Mouse (Mus musculus) frontal cortex, postnatal 36 days (tissue): Measurements from ENCODE around the gene Mthfd1l.

Source experiments
- DNase-seq, 2 experiments: peaks; one replicate each; pipeline ENCODE4 v3.0.0; 2022; ENCODE audit warnings: low spot score in 2 of 2

Gene Mthfd1l

DNA sequence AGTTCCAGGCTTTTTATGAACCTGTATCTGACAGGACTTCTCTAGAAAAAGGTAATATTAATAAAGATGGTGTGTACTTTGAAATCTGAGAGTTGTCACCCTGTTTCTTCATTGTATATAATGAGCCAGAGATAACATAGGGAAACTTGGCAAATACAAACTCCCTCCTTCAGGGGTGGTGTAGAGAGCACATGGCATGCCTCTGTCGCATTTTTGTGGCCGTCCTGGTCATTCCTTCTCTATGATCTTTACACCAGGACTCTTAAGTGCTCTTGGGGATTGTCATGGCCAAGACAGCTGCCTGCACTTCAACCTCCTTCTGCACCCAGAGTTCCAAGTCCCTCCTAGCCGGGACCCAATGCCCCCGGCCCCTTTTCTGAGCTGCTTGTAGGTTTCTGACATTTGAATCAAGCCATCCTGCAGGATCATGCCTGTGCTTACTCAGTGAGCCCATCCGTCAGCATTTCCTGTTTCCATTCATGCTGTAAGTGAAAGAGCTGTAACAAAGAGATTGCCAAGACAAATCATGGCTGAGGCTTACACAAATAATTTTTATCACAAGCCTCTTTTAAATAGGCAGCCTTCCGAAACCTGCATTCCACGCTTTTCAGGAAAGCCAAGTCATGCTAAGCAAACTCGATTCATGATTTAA is 106.2 kb downstream of the Mthfd1l start:
- no peak for DNase-seq

DNA sequence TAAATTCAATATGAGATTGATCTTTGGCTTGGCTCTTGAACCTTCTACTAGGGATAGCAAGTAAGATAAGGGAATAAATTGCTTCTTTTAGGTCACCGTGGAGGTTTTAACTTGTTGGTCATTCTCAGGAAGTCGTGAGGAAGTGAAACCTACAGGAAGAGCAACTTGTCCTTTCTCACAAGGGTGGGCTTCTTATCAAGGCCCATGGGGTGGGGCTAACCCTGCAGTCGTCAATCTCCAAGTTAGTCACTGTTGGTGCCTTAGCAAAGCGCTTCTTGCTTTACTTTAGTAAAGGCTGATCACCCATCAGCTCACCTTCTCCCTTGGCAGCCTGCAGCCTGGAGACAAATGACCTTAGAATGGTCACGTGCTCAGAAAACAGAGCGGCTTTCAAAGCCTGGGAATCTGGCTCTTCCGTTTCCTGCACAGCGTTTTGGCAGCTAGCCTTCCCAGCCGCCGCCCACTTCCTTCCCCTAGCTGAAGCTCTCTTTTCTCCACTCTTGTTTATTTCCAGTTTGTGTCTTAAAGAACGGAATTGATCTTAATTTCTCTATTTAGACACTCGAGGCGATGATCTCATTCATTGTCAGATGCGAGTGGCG is 106.8 kb downstream of the Mthfd1l start:
- DNase-seq: peak; percentile 62 to 70

DNA sequence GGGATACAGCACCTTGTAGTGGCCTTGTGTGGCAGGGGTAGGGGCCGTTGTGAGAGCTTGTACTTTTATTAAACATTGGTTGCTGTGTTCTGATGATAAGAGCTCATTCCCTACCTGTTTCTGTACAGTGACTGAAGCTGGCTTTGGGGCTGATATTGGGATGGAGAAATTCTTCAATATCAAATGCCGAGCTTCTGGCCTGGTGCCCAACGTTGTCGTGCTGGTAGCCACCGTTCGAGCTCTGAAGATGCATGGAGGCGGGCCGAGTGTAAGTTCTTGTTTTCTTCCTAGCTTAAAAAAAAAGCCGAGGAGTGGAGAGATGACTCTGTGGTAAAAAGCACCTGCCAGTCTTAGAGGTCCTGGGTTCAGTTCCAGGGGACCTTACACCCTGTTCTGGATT is 110.7 kb downstream of the Mthfd1l start:
- no peak for DNase-seq

DNA sequence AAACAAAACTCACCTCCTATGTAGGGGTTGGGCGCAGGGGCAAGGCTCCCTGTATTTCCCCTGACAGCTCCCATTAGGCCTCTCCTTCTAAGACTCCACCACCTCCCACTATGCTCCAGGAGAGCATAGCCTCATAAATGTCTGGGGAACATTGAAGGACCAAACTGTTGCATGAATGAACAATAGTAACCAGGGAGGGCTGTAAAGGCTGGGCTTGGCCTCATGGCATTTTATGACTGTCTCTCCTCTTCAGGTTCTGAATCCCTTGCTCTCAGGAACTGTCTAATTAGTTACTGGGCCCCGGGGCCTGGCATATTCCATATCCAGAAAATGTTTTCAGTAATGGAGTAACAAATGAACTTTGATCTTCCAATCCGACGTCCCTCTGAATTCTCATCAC is 112.0 kb downstream of the Mthfd1l start:
- DNase-seq: no peak

DNA sequence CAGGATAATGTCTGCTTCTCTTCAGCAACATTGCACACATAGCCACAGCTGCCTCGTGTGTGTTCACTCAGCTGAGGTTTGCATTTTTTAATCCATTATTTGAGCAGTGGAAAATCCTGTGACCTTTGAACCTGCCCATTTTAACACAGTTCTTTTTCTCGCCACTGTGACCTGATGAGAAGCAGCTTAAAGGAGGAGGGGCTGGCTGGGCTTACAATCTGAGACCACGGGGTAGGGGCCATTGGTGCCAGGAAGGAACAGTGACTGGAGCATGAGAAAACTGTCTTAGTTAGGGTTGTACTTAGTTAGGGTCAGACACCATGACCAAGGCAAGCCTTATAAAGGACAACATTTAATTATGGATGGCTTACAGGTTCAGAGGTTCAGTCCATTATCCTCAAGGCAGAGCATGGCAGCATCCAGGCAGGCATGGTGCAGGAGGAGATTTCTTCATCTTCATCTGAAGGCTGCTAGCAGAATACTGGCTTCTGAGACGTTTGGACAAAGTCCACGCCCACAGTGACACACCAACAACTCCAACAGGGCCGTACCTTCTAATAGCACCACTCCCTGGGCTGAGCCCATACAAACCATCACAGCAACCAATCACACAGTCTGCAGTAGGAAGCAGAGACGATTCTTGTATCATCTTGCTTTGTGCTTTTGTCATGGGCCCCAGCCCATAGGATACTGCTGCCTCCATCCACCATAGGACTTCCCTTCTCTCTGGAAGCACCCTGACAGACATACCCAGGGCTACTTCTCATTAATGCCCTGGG is 112.6 kb downstream of the Mthfd1l start:
- DNase-seq: no peak

DNA sequence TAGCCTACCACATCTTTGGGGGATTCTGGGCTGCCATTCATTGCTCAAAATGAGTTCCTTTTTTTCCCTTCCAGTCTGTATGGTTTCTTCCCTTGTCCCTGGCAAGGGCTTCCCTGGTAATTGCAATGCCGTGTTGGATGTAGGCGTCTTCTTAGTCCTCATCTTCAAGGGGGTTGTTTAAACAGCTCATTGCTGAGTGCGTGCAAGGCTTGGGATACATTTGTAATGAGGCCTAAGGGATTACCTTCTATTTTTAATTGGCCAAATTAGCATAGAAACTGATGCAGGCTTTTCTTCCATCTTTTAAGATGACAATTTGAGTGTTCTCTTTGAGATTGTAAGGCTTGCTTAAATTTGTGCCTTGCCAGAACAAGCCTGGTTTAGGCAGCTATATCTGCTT is 114.6 kb downstream of the Mthfd1l start:
- DNase-seq: no peak

DNA sequence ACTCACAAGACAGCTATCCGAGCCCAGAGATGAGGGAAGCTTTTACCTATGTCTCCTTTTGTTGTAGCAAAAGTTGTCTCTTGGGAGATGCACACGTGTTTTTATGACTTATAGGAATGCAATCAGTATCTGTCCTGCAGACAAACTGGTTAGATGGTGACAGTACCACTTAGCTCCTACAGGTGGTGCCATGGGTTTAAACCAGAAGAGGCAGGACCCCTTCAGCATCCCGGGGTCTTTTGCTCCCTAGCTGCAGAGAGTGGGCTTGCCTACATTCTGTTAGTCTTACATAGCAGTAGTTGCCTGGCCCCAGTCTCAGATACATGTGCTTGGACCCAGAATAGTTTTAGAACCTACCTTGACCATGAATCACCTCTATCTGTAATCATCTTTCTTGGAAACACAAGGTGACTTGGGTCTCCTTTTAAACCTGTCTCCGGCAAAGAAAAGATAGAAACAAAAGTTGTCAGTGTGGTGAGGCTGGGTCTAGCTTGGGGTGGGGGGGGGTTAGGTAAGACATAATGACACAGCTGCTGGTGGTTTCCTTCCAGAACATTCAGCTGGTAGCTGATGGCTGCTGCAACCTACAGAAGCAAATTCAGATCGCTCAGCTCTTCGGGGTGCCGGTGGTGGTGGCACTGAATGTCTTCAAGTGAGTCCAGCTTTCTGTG is 116.0 kb downstream of the Mthfd1l start:
- no peak for DNase-seq

DNA sequence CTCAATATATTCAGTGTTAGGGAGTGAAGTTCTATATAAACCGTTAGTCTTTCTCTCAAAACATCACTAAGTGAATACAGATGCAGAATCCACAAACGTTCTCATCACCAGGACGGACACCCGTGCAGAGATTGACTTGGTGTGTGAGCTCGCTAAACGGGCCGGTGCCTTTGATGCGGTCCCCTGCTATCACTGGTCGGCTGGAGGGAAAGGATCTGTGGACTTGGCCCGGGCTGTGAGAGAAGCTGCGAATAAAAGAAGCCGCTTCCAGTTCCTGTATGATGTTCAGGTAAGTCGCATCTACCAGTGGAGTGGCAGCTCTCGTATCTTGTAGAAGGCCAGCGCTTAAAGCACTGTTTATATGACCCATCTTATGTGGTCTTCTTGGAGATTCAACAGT is 117.0 kb downstream of the Mthfd1l start:
- no peak for DNase-seq

DNA sequence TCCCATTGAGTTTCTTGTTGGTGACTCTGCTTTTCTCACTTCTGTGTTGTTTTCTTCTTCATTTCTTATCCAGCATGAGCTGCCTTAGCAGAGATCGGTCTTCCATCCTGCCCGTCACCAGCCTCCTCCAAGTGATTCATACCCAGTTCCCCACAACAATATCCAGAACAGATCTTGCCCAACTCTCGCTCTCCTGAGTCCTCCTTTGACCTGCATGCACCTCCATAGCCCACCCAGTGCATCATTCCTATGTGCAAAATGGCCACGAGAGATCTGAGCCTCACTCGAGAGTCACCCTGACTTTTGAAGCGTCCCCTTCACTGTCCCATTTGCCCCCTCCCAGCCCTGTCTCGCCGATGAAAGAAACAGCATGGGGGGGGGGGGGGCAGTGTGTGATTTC is 120.1 kb downstream of the Mthfd1l start:
- DNase-seq: no peak

DNA sequence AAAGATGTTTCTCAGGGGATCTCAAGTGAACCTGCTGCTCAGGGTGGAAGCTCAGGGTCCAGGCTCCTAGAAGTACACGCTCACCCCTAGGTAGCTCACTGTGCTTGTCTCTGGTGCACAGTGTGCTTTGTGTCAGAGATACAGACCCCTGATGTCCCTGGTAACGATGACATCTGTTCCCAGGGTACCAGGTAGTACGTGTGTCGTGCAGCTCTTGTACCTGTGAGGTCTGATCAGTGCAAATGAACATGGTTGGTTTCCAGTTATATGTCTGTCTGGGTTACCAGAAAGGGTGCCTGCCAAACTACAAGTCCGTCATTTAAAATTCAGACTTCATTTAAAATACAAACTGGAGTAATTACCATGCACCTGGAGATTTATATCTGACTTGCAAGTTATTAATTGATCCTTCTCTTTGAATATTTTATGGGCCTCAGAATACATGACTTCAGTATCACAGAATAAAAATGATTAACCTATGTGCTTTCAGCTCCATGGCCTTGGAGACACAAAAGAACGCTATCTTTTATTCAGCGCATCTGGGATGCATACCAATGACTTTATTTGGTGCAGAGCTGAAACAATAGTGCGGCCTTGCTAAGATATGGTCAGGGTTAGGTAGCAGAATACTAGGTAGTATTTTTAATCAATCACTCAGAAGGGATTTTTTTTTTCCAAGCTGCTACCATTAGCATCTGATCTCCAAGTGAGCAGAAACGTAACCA is 121.3 kb downstream of the Mthfd1l start:
- no peak for DNase-seq

DNA sequence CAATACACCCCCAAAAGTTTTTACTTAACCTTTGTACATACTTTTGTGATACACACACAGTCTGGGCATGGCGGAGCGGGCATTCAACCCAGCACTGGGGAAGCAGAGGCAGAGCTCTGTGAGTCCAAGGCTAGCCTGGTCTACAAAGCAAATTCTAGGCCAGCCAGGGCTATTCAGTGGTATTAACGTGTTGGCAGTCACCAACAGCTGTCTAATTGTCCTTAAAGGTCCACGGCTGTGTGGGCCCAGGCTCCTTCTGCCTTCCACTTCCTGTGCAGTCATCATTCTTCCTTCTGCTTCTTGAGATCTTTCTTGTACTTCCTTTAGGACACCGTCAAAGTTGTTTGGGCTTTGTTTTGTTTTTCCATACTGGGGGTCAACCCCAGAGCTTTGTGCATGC is 123.2 kb downstream of the Mthfd1l start:
- DNase-seq: no peak

DNA sequence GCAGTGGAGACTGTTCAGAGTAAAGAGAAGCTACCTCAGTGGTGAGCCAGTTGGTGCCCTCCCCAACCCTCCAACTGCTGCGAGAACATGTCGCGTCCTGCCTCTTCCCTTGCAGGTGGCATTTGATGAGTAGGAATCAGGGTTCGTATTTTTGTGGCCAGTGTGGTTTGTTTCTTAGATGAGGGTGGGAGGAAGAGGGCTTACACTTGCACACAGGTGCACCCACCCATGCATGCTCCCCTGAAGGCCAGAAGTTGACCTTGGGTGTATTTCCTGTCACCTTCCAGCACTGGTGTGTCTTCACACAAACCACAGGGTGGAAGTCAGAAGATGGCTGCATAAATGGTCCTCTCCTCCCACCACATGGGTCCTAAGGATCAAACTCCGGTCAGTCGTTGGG is 127.1 kb downstream of the Mthfd1l start:
- DNase-seq: no peak

DNA sequence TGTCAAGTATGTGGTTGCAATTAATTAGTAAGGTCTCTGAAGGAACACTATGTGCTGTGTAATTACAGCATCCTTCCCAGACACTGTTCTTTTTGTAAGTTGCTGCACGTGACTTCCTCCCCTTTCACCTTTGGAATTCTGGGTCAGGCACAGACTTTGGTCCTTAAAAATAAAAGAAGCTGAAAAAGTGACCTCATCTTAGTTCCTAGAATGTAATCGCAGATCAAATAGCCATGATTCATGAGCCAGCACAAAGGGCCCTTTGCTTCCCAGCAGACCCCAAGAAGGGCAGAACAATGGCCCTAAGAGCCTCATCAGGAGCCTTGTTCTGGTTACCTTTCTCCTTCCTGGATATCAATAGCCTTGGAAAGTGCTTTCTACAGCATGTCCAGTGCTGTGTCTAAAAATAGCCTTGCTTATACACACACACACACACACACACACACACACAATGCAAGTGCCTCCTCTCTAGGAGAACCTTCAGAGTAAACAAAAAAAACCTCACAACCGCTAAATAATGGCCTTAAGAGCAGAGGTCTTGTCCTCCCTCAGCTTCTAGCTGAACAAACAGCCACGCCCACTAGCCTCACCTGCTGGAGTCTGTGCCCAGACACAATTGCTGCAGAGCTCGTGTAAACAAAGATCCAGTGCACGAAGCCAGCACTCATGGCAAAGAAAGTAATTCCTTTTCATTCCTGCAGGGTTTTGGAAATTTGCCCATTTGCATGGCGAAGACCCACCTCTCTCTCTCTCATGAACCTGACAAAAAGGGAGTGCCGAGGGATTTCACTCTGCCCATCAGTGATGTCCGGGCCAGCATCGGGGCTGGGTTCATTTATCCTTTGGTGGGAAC is 133.0 kb downstream of the Mthfd1l start:
- DNase-seq: no peak

DNA sequence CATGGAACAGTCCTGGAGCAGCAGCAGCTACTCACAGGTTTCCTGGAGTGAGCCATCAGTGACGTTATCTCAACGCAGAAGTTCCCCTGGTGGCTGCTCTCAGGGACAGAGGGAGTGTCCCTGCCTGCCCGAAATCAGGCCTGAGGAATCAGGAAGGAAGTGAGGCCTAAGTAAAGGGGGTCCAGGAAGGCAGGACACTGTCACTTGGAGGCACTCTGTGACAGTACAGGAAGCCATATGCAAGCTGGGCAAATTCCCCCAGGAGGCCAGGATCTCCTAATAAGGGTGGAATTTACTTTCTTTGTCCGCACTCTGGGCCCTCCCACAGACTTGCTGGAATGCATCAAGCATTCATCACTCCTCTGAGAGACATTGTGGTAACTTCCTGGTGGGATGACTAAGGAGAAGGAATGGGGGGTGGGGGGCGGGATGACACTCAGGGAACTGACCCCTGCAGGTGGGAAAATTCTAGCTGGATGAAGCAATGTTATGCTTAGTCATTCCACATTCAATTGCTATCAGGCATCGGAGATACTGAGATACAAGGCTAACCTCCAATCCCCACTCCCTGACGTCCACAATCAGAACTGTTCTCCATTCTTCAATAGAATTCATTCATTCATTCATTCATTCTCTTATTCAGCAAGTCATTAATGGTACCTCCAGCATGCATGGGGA is 134.9 kb downstream of the Mthfd1l start:
- no peak for DNase-seq

DNA sequence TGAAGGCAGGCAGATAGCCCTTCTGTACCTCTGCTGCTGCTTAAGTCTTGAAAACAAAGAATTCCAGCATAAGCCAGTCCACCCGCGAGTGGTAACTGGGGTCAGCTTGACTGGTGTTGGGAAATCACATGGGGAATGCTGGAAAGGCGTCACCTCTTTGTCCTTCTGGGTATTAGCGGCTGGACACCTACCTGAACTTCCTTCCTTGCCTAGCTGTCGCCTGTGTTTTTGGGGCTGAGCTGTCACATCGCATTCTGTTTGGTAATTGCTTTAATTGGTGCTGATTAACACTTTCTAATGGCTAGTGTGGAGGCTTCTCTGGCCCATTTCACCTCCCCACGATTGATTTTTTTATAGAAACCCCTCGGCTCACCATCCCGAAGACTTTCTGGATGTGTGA is 135.5 kb downstream of the Mthfd1l start:
- no peak for DNase-seq

DNA sequence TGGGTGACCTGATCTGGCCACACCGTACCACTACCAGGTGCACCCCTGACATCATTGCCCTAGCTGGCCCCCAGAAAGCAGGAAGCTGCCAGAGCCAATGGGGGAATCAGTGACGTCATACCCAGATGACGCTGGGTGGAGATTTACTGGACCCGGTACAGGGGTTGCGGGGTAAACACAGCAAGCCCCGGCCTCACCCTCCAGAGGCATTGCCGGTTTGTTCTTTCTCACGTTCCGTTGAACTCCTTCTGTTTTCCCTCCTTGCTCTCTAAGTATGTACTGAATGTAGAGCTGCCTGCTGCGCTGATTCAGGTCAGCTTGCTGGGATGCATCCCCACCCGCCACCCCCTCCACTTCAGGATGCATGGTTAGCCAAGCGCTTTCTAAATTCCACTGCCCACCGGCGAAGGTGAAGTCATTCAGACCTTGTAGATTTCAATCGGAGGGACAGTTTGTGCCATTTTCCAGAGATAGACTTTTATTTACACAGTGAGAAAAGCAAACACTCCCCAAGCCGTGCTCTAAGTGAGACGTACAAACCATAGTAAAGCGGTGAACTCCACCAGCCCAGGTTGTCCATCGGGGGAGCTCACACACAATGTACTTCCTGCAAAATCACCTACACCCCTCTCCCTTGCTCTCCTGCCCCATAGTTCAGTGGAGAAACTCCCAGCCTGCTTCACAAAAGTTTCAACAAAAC is 138.3 kb downstream of the Mthfd1l start:
- no peak for DNase-seq

DNA sequence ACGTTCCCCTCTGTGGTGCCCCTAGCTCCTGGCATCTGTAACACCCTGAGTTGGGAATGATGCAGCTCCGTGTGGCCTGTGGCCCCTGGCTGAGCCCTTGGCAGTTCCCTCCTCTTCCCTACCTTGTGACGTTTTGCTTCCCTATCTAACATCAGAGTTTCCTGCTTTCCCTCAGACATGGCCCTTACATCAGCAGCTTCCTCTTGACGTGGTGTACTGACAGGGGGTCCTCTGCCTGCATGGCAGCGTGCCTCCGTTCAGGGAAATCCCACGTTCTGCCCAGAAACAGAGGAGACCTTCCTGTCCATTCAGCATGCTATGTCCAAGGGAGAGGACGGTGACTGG is 138.8 kb downstream of the Mthfd1l start:
- DNase-seq: no peak

DNA sequence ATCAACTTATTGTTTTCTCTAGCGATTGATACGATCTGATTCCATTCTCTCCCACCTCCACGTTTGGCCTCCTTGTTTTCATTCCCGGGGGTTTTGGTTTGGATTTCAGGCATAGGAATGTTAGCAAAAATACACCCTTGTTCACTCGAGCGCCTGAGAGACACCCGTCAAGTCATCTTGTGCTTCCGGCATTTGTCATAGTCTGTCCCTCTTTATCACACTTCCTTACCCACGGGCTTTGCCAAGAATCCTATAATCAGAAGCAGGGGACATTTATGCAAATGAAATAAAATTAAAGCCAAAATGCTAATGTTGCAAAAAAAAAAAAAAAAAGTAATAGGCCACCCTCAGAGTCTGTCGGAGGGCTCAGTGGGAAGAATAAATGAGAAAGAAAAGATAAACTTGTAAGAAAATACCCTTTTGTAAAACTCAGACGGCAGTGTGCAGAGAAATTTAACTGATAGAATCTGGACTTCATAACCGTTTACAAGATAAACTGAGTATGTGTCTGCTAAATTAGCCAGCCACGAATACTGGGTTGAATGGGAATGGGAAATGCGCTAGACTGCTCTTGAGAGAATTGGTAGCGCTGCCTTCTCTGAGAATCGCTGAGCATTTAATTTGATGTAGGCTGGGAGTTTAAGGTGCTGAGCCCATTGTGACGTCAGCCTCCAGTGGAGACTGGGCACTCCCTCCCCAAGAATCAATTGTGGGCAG is 139.9 kb downstream of the Mthfd1l start:
- peak in 1 of 2 experiments; percentile 13 for DNase-seq

DNA sequence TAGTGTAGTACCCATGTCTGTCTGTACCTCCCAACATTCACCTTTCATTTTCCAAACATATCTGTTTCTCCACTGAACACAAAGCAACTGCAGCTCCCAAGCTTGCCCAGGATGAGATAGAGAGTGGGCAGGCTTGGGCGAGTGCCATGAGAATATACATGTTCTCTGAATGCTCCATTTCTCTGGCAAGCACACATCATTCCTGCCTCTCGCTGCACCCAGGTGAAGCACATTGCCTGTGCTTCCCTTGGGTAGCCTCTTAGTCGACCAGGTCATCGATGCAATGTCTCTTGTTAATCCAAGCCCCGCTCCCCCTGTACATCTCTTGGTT is 140.4 kb downstream of the Mthfd1l start:
- peak; percentile 27 to 52 for DNase-seq
